Mouse (Mus musculus): ENCODE data around the gene Ppp1r3e. TPM values are rescaled to one million over a fixed set of nuclear protein-coding genes. Genes with fewer than 3 reads are reported as not detected.

The Ppp1r3e gene
- total and polyA plus RNA-seq, 3 experiments = 0.51 to 1.4 (median 1.3) TPM

GRCm38 (mm10) chr14:54897445-54897844, 20.1 kb upstream of the Ppp1r3e start:
- no peaks in the 10 kb centered on the region for H3K27me3 ChIP-seq (replicated peaks)
- in situ Hi-C loops (cut with MboI; ENCODE audit: low pct_ligation_motif_present, low pct_unique_long_range_greater_than_20kb, low sequenced_read_pairs) = no loop called here
- no peaks in the 10 kb centered on the region for H3K9me3 ChIP-seq (replicated peaks; ENCODE audit: low read length)
- H3K36me3 ChIP-seq (replicated peaks in 1 of 2; ENCODE audit: control insufficient read depth in 1 of 2, insufficient read depth in 1 of 2, low read length in 1 of 2) = peaks cover 26 to 40% of the 10 kb centered on the region in 2 experiments
- TF ChIP-seq IRF4 (IDR thresholded peaks at IDR 0.05; ENCODE audit: low read depth, low read length) = no peak
- TF ChIP-seq MAFK (IDR thresholded peaks at IDR 0.05; ENCODE audit: insufficient replicate concordance, low read length) = no peak
- no peak for TF ChIP-seq HCFC1 (IDR thresholded peaks at IDR 0.05; ENCODE audit: low read depth, low read length)
- no peak for TF ChIP-seq SMC3 (IDR thresholded peaks at IDR 0.05; ENCODE audit: low read depth, low read length)
- TF ChIP-seq NRF1 (IDR thresholded peaks at IDR 0.05; ENCODE audit: low read depth, low read length) = no peak
- TF ChIP-seq ZKSCAN1 (IDR thresholded peaks at IDR 0.05; ENCODE audit: borderline replicate concordance, low read depth, low read length) = no peak
- TF ChIP-seq JUN (IDR thresholded peaks at IDR 0.05; ENCODE audit: insufficient read depth, low read depth, low read length) = no peak
- no peak for TF ChIP-seq MEF2A (IDR thresholded peaks at IDR 0.05; ENCODE audit: borderline replicate concordance, low read depth, low read length)
- TF ChIP-seq MAZ (IDR thresholded peaks at IDR 0.05; ENCODE audit: low read depth, low read length) = no peak
- TF ChIP-seq ETS1 (conservative IDR thresholded peaks at IDR 0.05; ENCODE audit: low read depth, low read length) = no peak
- TF ChIP-seq PAX5 (IDR thresholded peaks at IDR 0.05; ENCODE audit: low read length) = no peak
- no peak for TF ChIP-seq KAT2A (IDR thresholded peaks at IDR 0.05; ENCODE audit: insufficient replicate concordance, low read length)
- no peak for TF ChIP-seq RCOR1 (conservative IDR thresholded peaks at IDR 0.05; ENCODE audit: low read depth, low read length)
- no peak for TF ChIP-seq USF1 (IDR thresholded peaks at IDR 0.05; ENCODE audit: low read depth, low read length)
- TF ChIP-seq EP300 (IDR thresholded peaks at IDR 0.05; ENCODE audit: low read length) = no peak
- no peak overlapping the region for H3K27ac ChIP-seq (ENCODE audit: insufficient read depth, low read depth)
- H3K4me2 ChIP-seq (ENCODE audit: insufficient read depth, low read depth, poor library complexity, severe bottlenecking) = no peak overlapping the region
- H3K4me1 ChIP-seq (ENCODE audit: control insufficient read depth in 1 of 2, insufficient read depth in 2 of 2) = peaks cover 0 to 39% of the 10 kb centered on the region in 2 experiments; a peak in 2 of 4 replicates
- no peak for DNase-seq (ENCODE audit: extremely low read depth)
- H3K79me2 ChIP-seq (replicated peaks; ENCODE audit: control insufficient read depth, extremely low read depth, insufficient read depth, poor library complexity, severe bottlenecking) = peaks cover 25% of the 10 kb centered on the region
- no peak overlapping the region for H3K9ac ChIP-seq (ENCODE audit: insufficient read depth, low read depth)
- dilution Hi-C loops (cut with MboI; ENCODE audit: extremely low pct_ligation_motif_present, extremely low pct_unique_long_range_greater_than_20kb, low sequenced_read_pairs) = no loop called here
- H3K4me3 ChIP-seq (replicated peaks in 1 of 3; ENCODE audit: low read depth in 2 of 3, low read length in 2 of 3, poor library complexity in 1 of 3) = no peak overlapping the region

- TF ChIP-seq KAT2A (IDR thresholded peaks at IDR 0.05; ENCODE audit: insufficient replicate concordance, low read length) = no peak
- TF ChIP-seq PAX5 (IDR thresholded peaks at IDR 0.05; ENCODE audit: low read length) = no peak
- no peak for TF ChIP-seq NELFE (IDR thresholded peaks at IDR 0.05; ENCODE audit: low read depth, low read length)
- 0 out of 2 replicates have a peak, but pooled peaks have one; percentile 51 for TF ChIP-seq UBTF (IDR thresholded peaks at IDR 0.05; ENCODE audit: low read depth, low read length)
- TF ChIP-seq BHLHE40 (IDR thresholded peaks at IDR 0.05; ENCODE audit: low read depth, low read length) = no peak
- peaks cover 25% of the 10 kb centered on the region for H3K79me2 ChIP-seq (replicated peaks; ENCODE audit: control insufficient read depth, extremely low read depth, insufficient read depth, poor library complexity, severe bottlenecking)
- in situ Hi-C loops (cut with MboI; ENCODE audit: low pct_ligation_motif_present, low pct_unique_long_range_greater_than_20kb, low sequenced_read_pairs) = no loop called here
- dilution Hi-C loops (cut with MboI; ENCODE audit: extremely low pct_ligation_motif_present, extremely low pct_unique_long_range_greater_than_20kb, low sequenced_read_pairs) = no loop called here
- peak overlapping the region; percentile 83; the same call in 1 of the 2 replicates for H3K4me2 ChIP-seq (ENCODE audit: insufficient read depth, low read depth, poor library complexity, severe bottlenecking)
- H3K9me3 ChIP-seq (replicated peaks; ENCODE audit: low read length) = no peaks in the 10 kb centered on the region
- H3K4me3 ChIP-seq (replicated peaks in 1 of 3; ENCODE audit: low read depth in 2 of 3, low read length in 2 of 3, poor library complexity in 1 of 3) = peak overlapping the region; percentile 77 to 81 (median 80)
- no peaks in the 10 kb centered on the region for H3K27me3 ChIP-seq (replicated peaks)
- H3K9ac ChIP-seq (ENCODE audit: insufficient read depth, low read depth) = peak overlapping the region; percentile 100
- peaks cover 26 to 38% of the 10 kb centered on the region in 2 experiments for H3K36me3 ChIP-seq (replicated peaks in 1 of 2; ENCODE audit: control insufficient read depth in 1 of 2, insufficient read depth in 1 of 2, low read length in 1 of 2)
- DNase-seq (ENCODE audit: extremely low read depth) = no peak
- H3K27ac ChIP-seq (ENCODE audit: insufficient read depth, low read depth) = 0 out of 2 replicates have a peak overlapping the region, but pooled peaks have one; percentile 13
- peaks cover 0 to 32% of the 10 kb centered on the region in 2 experiments; a peak in 2 of 4 replicates for H3K4me1 ChIP-seq (ENCODE audit: control insufficient read depth in 1 of 2, insufficient read depth in 2 of 2)
Observed at GRCm38 (mm10) chr14:54894296-54895151, 17.2 kb upstream of the Ppp1r3e start.
